Mouse (Mus musculus): ENCODE measurements at regions not wholly inside any gene's neighbourhood (a gene's known extent, or its start where the extent isn't known, plus 50 kb on each side); places are given as distances from the start of the nearest gene placed in this dataset.

DNA sequence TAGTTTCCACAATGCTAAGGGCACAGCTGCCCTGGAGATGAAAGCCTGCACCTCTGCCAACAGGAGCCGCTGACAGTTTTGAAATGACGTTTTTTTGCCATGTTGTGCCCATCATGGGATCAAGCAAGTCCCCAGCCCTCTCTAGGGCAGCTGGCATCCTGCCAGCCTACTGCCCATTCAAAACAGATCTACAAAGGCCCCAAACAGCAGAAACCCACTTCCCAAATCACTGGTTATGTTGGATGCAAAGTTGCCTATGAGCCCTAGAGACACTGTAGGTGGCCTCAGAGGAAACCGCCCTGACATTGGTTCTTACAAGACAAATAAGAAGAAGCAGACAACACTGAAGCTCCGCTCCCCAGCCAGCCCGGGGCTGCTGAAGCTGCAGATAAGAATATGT, 194.1 kb downstream of the Rplp1 start:
- TF ChIP-seq HCFC1 (IDR thresholded peaks at IDR 0.05; ENCODE audit: borderline replicate concordance, insufficient read depth, low read length) (no peak), ZNF384 (IDR thresholded peaks at IDR 0.05; ENCODE audit: low read depth, low read length) (no peak), CHD2 (IDR thresholded peaks at IDR 0.05; ENCODE audit: low read depth, low read length) (no peak)
